Mouse (Mus musculus): ENCODE data around the gene Lrrc40. TPM values are rescaled to one million over a fixed set of nuclear protein-coding genes. Genes with fewer than 3 reads are reported as not detected.
A peak's percentile ranks its signal among the peaks of the same experiment; 100 is the strongest.
"Not testable (repeated sequence)": the region's sequence is repeated elsewhere in the genome, so short reads cannot be mapped to it uniquely, and the experiment has no call there.

The Lrrc40 gene
- total RNA-seq, 2 experiments from 2014 or later, result 30.1 to 32.9 TPM

DNA sequence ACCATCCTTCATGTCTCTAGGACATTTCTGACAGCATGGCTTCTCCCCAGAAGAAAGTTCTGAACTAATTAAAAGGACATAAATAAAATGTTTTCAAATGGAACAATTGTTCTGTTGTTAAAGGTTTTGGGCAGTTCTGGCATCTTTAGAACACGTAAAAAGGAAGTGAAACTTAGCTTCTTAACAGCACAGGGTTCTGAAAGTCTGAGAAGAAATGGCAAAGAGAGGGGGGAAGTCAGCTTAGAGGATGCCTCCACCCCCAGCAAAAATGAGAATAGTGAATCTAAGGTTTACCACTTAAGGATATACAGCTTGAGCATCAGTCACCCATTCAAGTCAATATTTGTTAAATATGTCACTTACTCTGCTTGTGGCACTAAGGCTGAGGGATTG, 40.9 kb downstream of the Lrrc40 start:
- DNase-seq (ENCODE audit: low spot score in 2 of 2), result no peak

GRCm38 (mm10) chr3:158077828-158078227, 41.4 kb downstream of the Lrrc40 start:
- DNase-seq (ENCODE audit: low spot score in 2 of 2), result no peak

- DNase-seq (ENCODE audit: low spot score in 2 of 2), result peak in 1 of 2 experiments; percentile 35
These were observed 55.1 kb downstream of the Lrrc40 start for GRCm38 (mm10) chr3:158091601-158092000.

GRCm38 (mm10) chr3:158093919-158094318, 57.5 kb downstream of the Lrrc40 start:
- DNase-seq (ENCODE audit: low spot score in 2 of 2), result no peak

- DNase-seq (ENCODE audit: low spot score in 2 of 2), result not testable (repeated sequence)
These were observed 65.6 kb downstream of the Lrrc40 start for GRCm38 (mm10) chr3:158102043-158102442.

DNA sequence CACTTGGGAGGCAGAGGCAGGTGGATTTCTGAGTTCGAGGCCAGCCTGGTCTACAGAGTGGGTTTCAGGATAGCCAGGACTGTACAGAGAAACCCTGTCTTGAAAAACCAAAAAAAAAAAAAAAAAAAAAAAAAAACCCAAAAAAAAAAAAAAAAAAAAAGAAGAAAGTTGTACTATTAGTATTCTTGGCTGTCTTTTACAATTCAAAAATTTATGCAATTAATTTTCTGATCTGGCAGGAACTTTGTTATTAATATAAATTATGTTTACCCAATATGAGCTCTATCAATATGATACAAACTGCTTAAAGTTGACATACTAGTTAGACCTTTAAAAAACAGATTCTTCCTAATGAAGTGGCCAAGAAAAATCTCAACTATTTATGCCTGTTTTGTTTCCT, 66.1 kb downstream of the Lrrc40 start:
- DNase-seq (ENCODE audit: low spot score in 2 of 2), result not testable (repeated sequence)

GRCm38 (mm10) chr3:158103467-158103866, 67.0 kb downstream of the Lrrc40 start:
- no peak for DNase-seq (ENCODE audit: low spot score in 2 of 2)

DNA sequence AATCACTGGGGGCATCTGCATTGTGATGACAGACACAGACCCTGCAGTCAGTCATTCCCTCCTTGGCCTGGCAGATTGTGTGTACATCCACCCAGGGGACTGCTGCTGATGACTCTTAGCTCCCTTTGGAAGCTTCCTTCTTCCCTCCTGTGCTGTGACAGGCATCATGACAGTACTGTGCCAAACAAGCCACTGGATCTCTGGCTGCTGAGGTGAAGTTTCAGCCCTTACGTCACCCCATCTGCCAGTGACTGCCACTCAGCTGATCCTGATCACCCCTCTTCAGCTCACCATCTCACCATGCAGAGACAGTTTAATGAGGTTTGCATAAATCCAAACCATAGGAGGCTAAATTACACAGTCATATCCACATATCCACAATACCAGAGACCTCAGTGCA, 68.8 kb downstream of the Lrrc40 start:
- no peak for DNase-seq (ENCODE audit: low spot score in 2 of 2)

Other genes with a start within 250 kb of the Lrrc40 start
- gene Cth, start 111.6 kb upstream of the Lrrc40 start, total RNA-seq (2021), result 1 to 10 TPM; 3.2 to 4.7 TPM
- gene Ankrd13c, start 89.4 kb upstream of the Lrrc40 start, total RNA-seq (2021), result 10 to 100 TPM; 89.5 to 97.5 TPM
- gene Srsf11, start within 50 bp of the Lrrc40 start, total RNA-seq (2021), result 100 to 1,000 TPM; 152 TPM

Data from left cerebral cortex, adult 18-20 months (tissue).